Mouse (Mus musculus): ENCODE results near the gene Ovca2. TPM values are rescaled to one million over a fixed set of nuclear protein-coding genes. Genes with fewer than 3 reads are reported as not detected.

The Ovca2 gene
- polyA plus RNA-seq (2014; fragmentation: Nextera tagmentation; extraction: Ambion mirVana): 24.3 and 24.6 TPM in 2 replicates

GRCm38 (mm10) chr11:75178672-75179208 is at the start of gene Ovca2:
Gene Ovca2 (minus strand): TSS chr11:75178835.
- H3K36me3 ChIP-seq (ENCODE audit: control insufficient read depth, insufficient read depth, low read length): peaks cover 26% of the 10 kb centered on the region
- whole genome bisulfite sequencing: under 1% methylated on average over 33 of the region's 33 CpGs
- peak within 1 kb of the TSS; percentile 81 for H3K9ac ChIP-seq (ENCODE audit: low read length)
- H3K27me3 ChIP-seq (replicated peaks; ENCODE audit: control insufficient read depth, insufficient read depth, low read length): no peaks in the 10 kb centered on the region
- peak; percentile 98 for ATAC-seq
- H3K4me2 ChIP-seq (ENCODE audit: low read length): peak within 1 kb of the TSS; percentile 74
- peak within 1 kb of the TSS; percentile 61 for H3K4me3 ChIP-seq (ENCODE audit: low read depth, low read length)
- no peaks in the 10 kb centered on the region for H3K9me3 ChIP-seq (replicated peaks; ENCODE audit: control insufficient read depth, low read length)
- peak; percentile 96 for DNase-seq (ENCODE audit: low spot score)
- H3K27ac ChIP-seq (ENCODE audit: low read depth, low read length): peak within 1 kb of the TSS; percentile 83
- H3K4me1 ChIP-seq (ENCODE audit: control insufficient read depth, insufficient read depth, low read length): peaks cover 10% of the 10 kb centered on the region

- ATAC-seq (no peak), DNase-seq (ENCODE audit: low spot score) (no peak)
- no peak overlapping the region for H3K27ac ChIP-seq (ENCODE audit: low read depth, low read length)
- H3K27me3 ChIP-seq (replicated peaks; ENCODE audit: control insufficient read depth, insufficient read depth, low read length): no peaks in the 10 kb centered on the region
- 79% methylated on average over 3 of the region's 3 CpGs for WGBS
- no peaks in the 10 kb centered on the region for H3K4me1 ChIP-seq (ENCODE audit: control insufficient read depth, insufficient read depth, low read length)
- no peaks in the 10 kb centered on the region for H3K36me3 ChIP-seq (ENCODE audit: control insufficient read depth, insufficient read depth, low read length)
- no peak overlapping the region for H3K4me3 ChIP-seq (ENCODE audit: low read depth, low read length)
- no peak overlapping the region for H3K9ac ChIP-seq (ENCODE audit: low read length)
- no peaks in the 10 kb centered on the region for H3K9me3 ChIP-seq (replicated peaks; ENCODE audit: control insufficient read depth, low read length)
- no peak overlapping the region for H3K4me2 ChIP-seq (ENCODE audit: low read length)
Measured at GRCm38 (mm10) chr11:75227632-75228031, 49.0 kb upstream of the Ovca2 start.

- Histone ChIP-seq H3K27ac (ENCODE audit: low read depth, low read length) (no peak overlapping the region), H3K9ac (ENCODE audit: low read length) (no peak overlapping the region), H3K4me2 (ENCODE audit: low read length) (no peak overlapping the region), H3K36me3 (ENCODE audit: control insufficient read depth, insufficient read depth, low read length) (no peaks in the 10 kb centered on the region), H3K27me3 (replicated peaks; ENCODE audit: control insufficient read depth, insufficient read depth, low read length) (no peaks in the 10 kb centered on the region), H3K4me3 (ENCODE audit: low read depth, low read length) (no peak overlapping the region), H3K9me3 (replicated peaks; ENCODE audit: control insufficient read depth, low read length) (no peaks in the 10 kb centered on the region), H3K4me1 (ENCODE audit: control insufficient read depth, insufficient read depth, low read length) (peaks cover 4% of the 10 kb centered on the region; the same call in 1 of the 2 replicates)
- DNase-seq (ENCODE audit: low spot score) (no peak), ATAC-seq (no peak)
- WGBS: 88% methylated on average over 4 of the region's 4 CpGs
Measured at GRCm38 (mm10) chr11:75224835-75225234, 46.2 kb upstream of the Ovca2 start.

- Histone ChIP-seq H3K9ac (ENCODE audit: low read length) (no peak overlapping the region), H3K4me2 (ENCODE audit: low read length) (no peak overlapping the region), H3K4me3 (ENCODE audit: low read depth, low read length) (no peak overlapping the region), H3K36me3 (ENCODE audit: control insufficient read depth, insufficient read depth, low read length) (no peaks in the 10 kb centered on the region), H3K27ac (ENCODE audit: low read depth, low read length) (no peak overlapping the region), H3K9me3 (replicated peaks; ENCODE audit: control insufficient read depth, low read length) (no peaks in the 10 kb centered on the region), H3K4me1 (ENCODE audit: control insufficient read depth, insufficient read depth, low read length) (peaks cover 4% of the 10 kb centered on the region; the same call in 1 of the 2 replicates), H3K27me3 (replicated peaks; ENCODE audit: control insufficient read depth, insufficient read depth, low read length) (no peaks in the 10 kb centered on the region)
- ATAC-seq: no peak
- 76% methylated on average over 12 of the region's 12 CpGs for WGBS
- no peak for DNase-seq (ENCODE audit: low spot score)
Measured at GRCm38 (mm10) chr11:75224062-75224461, 45.4 kb upstream of the Ovca2 start.

- Histone ChIP-seq H3K27ac (ENCODE audit: low read depth, low read length) (no peak overlapping the region), H3K27me3 (replicated peaks; ENCODE audit: control insufficient read depth, insufficient read depth, low read length) (no peaks in the 10 kb centered on the region), H3K4me3 (ENCODE audit: low read depth, low read length) (no peak overlapping the region), H3K4me2 (ENCODE audit: low read length) (no peak overlapping the region), H3K4me1 (ENCODE audit: control insufficient read depth, insufficient read depth, low read length) (peaks cover 4% of the 10 kb centered on the region; the same call in 1 of the 2 replicates), H3K9me3 (replicated peaks; ENCODE audit: control insufficient read depth, low read length) (no peaks in the 10 kb centered on the region), H3K36me3 (ENCODE audit: control insufficient read depth, insufficient read depth, low read length) (no peaks in the 10 kb centered on the region), H3K9ac (ENCODE audit: low read length) (no peak overlapping the region)
- 49% methylated on average over 5 of the region's 6 CpGs for WGBS
- DNase-seq (ENCODE audit: low spot score) (no peak), ATAC-seq (no peak)
Measured at GRCm38 (mm10) chr11:75220517-75221145, 42.0 kb upstream of the Ovca2 start.

GRCm38 (mm10) chr11:75220115-75220514 is 41.5 kb upstream of the Ovca2 start:
- ATAC-seq: no peak
- Histone ChIP-seq H3K4me3 (ENCODE audit: low read depth, low read length) (no peak overlapping the region), H3K4me2 (ENCODE audit: low read length) (no peak overlapping the region), H3K9ac (ENCODE audit: low read length) (0 out of 2 replicates have a peak overlapping the region, but pooled peaks have one; percentile 25), H3K27ac (ENCODE audit: low read depth, low read length) (no peak overlapping the region), H3K9me3 (replicated peaks; ENCODE audit: control insufficient read depth, low read length) (no peaks in the 10 kb centered on the region), H3K36me3 (ENCODE audit: control insufficient read depth, insufficient read depth, low read length) (no peaks in the 10 kb centered on the region), H3K27me3 (replicated peaks; ENCODE audit: control insufficient read depth, insufficient read depth, low read length) (no peaks in the 10 kb centered on the region), H3K4me1 (ENCODE audit: control insufficient read depth, insufficient read depth, low read length) (peaks cover 4% of the 10 kb centered on the region; the same call in 1 of the 2 replicates)
- peak; percentile 66 for DNase-seq (ENCODE audit: low spot score)
- WGBS: 25% methylated on average over 9 of the region's 9 CpGs

GRCm38 (mm10) chr11:75214081-75214950 is 35.7 kb upstream of the Ovca2 start:
- H3K36me3 ChIP-seq (ENCODE audit: control insufficient read depth, insufficient read depth, low read length): no peaks in the 10 kb centered on the region
- no peaks in the 10 kb centered on the region for H3K27me3 ChIP-seq (replicated peaks; ENCODE audit: control insufficient read depth, insufficient read depth, low read length)
- peak overlapping the region; percentile 18 for H3K4me3 ChIP-seq (ENCODE audit: low read depth, low read length)
- DNase-seq (ENCODE audit: low spot score) (no peak), ATAC-seq (peak; percentile 38)
- no peaks in the 10 kb centered on the region for H3K9me3 ChIP-seq (replicated peaks; ENCODE audit: control insufficient read depth, low read length)
- 16% methylated on average over 13 of the region's 13 CpGs for WGBS
- H3K4me1 ChIP-seq (ENCODE audit: control insufficient read depth, insufficient read depth, low read length): peaks cover 12% of the 10 kb centered on the region
- H3K27ac ChIP-seq (ENCODE audit: low read depth, low read length): no peak overlapping the region
- peak overlapping the region; percentile 46 for H3K9ac ChIP-seq (ENCODE audit: low read length)
- peak overlapping the region; percentile 49 for H3K4me2 ChIP-seq (ENCODE audit: low read length)

GRCm38 (mm10) chr11:75213372-75214080 is 34.9 kb upstream of the Ovca2 start:
- ATAC-seq: peak; percentile 65
- no peak overlapping the region for H3K27ac ChIP-seq (ENCODE audit: low read depth, low read length)
- peak overlapping the region; percentile 49 for H3K4me2 ChIP-seq (ENCODE audit: low read length)
- 3% methylated on average over 34 of the region's 35 CpGs for WGBS
- H3K9me3 ChIP-seq (replicated peaks; ENCODE audit: control insufficient read depth, low read length): no peaks in the 10 kb centered on the region
- H3K4me3 ChIP-seq (ENCODE audit: low read depth, low read length): peak overlapping the region; percentile 18
- no peaks in the 10 kb centered on the region for H3K27me3 ChIP-seq (replicated peaks; ENCODE audit: control insufficient read depth, insufficient read depth, low read length)
- peak; percentile 67 for DNase-seq (ENCODE audit: low spot score)
- H3K4me1 ChIP-seq (ENCODE audit: control insufficient read depth, insufficient read depth, low read length): peaks cover 12% of the 10 kb centered on the region
- no peaks in the 10 kb centered on the region for H3K36me3 ChIP-seq (ENCODE audit: control insufficient read depth, insufficient read depth, low read length)
- H3K9ac ChIP-seq (ENCODE audit: low read length): peak overlapping the region; percentile 46

All from forebrain, embryonic 14.5 days (tissue).